Mouse (Mus musculus) kidney, postnatal 10 days (tissue): Measurements from ENCODE around the gene Sh3rf3.

ENCODE experiments used
- DNase-seq: peaks from one replicate; pipeline ENCODE4 v3.0.0; 2021; ENCODE audit warnings: mixed read lengths

The Sh3rf3 gene

GRCm38 (mm10) chr10:58813081-58813800 is at the start of gene Sh3rf3:
Sh3rf3 (plus strand) TSS chr10:58813359.
- peak; percentile 48 for DNase-seq

DNA sequence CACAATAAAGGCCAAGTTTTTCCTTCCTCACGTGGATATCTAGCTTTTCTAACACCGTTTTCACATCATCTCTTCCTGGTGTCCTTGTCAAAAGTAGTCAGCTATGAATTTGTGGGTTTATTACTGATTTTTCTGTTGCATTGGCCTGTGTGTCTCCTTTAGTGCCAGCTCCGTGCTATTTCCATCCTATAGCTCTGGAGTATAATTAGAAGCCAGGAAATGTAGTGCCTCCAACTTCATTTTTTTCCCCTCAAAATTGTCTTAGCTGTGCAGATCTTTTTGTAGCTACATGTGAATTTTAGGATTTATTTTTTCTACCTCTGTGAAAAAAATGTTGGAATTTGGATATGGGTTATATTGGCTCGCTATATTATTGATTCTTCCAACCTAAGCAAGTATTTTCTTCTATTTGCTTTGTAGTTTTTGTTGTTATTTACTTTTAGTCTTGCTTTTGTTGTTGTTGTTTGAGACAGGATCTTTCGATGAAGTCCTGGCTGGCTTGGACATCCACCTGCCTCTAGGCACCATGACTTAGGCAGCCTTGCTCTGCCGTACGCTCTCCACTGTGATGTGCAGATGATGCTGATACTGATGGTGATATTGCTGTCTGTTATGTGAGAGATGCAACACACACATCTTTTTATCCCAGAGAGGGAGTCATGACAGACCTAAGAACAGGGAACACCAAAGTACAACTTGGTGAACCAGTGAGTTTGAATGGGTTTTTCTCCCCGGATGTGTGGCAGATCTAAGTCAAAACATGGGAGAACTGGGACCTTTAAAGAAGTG is 24.5 kb upstream of the Sh3rf3 start:
- no peak for DNase-seq

DNA sequence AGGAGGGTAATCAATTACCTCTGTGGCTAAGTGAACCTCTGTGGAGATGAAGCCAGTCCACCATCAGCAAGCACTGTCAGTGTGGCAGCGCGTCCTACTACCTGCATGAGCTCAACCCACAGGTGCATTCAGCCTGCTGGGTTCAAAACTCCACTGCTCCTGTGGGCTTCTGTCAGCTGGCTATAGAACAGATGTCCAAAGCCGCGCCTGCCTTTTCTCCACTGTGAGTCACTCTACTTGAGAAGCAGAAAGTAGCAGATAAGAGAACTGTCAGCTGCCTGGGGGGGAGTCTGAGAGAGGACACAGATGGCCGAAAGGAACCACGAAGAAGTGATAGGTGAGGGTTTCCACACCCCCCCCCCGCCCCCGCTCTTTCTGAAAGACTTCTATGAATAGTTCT is 15.6 kb upstream of the Sh3rf3 start:
- DNase-seq: no peak

DNA sequence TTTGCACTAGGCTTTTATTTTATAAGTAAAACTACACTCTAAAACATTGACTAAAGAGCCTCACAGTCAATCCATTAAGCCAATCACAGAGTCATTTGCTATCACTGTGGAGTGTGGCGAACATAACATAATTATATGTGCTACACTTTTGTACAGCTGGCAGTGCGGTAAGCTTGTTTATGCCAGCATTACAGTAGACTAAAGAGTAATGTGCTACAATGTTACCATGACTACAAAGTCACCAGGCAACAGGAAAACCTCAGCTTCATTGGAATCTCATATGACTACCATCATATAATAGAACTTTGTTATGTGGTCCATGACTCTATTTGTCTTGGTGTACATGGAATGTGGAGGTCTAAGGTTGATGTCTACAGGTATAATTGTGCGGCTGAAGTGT is 15.0 kb upstream of the Sh3rf3 start:
- DNase-seq: no peak

DNA sequence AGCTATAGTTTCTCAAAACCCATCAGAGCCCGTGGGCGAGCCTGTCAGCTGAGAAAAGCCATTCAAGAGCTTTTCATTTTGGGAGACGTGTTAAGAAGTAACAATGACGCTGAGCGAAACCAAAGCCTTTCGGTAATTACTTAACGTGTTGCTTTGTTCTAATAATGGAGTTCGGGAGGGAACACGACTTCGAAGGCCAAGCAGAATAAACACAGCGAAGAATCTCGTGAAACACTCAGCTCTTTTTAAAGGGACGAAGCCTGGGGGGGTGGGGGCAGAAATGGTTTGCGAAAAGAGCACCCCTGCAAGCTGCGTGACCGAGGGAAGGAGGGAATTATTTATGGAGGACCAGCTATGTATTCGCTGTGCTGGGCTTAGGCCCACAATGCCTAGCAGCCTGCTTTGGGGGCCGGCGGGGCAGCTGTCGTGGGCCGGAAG is 12.1 kb upstream of the Sh3rf3 start:
- no peak for DNase-seq

GRCm38 (mm10) chr10:58802391-58802790 is 10.8 kb upstream of the Sh3rf3 start:
- no peak for DNase-seq

DNA sequence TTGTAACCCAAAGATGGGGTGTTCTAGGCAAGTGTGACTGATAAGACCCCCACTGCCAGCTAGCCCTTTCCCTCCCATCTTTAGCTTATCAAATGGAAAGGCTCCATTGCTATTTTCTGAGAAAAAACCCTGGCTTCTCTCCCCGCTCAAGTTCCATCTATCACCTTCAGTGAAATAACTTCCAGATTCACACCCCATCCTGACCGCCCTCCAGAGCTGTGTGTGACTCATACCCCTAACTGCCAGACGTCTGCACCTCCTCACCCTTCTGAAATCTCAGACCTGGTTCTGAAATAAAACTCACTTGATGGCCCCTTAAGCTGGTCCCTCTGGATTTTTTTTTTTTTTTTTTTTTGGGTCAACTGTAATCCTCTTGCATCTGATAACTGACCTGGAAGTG is 5.2 kb upstream of the Sh3rf3 start:
- no peak for DNase-seq

GRCm38 (mm10) chr10:58810181-58810580 is 3.0 kb upstream of the Sh3rf3 start:
- no peak for DNase-seq

DNA sequence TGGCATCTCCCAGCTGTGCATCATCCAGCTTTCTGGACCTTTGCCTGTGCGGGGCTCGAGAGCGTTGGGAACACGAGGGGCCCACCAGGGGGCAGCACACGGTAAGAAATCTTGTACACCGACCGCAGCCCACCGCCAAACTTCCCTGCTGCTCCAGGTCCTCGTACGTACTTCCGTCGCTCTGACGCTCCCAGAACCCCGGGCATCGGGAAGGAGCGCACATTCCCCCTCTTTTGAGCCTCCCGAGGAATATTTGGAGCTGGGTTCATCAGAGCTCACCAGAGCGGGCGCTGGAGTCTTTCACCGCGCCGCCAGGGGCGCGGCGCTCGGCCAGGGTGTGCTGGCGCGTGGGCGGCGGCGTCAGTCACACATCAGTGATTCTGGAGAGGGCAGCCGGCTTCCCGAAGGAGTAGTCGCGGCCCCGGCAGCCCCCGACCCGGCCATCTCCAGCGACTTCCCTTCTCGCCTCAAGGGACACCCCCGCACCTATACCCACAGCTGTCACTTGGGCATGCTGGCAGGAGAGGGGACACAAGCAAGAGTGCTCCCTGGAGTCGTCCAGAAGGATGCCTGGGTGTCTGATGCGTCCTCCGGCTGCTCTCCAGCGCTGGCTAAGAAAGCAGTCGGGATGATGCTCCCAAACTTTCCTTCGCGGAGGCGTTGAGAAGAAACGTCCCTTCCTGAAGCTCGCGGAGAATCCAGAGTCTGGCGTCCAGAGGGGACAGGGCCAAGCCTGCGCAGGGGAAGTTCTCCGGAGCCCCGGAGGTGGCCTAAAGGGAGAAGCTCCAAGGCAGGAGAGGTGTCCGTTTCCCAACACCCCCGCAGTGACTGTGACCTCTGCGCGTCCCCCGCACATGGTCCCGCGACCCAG is 714 bp upstream of the Sh3rf3 start:
- peak; percentile 91 for DNase-seq

DNA sequence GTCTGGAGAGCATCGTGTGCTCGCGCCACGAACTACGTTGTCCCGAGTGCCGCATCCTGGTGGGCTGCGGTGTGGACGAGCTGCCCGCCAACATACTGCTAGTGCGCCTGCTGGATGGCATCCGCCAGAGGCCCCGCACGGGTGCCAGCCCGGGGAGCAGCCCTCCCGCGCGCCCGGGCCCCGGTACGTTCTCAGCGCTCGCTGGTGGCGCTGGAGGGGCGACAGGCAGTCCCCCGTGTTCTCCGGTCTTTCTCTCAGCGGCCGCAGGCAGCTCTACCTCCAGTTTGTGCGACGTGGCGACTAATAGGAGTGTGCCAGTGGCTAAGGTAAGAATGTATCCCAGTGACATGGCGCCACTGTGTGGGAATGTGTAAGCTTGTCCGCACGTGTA is 637 bp downstream of the Sh3rf3 start:
- DNase-seq: peak; percentile 9

DNA sequence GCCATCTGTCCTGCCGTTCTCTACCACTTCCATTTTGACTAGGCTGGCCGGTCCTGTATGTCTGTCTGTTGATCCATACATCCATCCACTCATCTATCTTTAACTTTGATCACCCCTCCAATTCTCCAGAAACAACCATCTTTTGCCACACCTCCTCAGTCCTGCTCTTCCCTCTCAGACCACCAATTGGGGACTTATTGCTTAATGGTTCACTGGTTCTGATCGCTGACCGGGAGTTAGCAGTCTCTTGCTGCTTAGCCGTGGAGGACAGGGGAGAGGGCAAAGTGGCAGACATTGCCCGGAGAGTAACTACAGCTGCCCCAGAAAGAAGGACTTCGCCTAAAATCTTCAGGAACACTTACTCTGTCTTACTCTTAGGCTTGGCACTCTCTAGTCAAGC is 1.3 kb downstream of the Sh3rf3 start:
- no peak for DNase-seq

DNA sequence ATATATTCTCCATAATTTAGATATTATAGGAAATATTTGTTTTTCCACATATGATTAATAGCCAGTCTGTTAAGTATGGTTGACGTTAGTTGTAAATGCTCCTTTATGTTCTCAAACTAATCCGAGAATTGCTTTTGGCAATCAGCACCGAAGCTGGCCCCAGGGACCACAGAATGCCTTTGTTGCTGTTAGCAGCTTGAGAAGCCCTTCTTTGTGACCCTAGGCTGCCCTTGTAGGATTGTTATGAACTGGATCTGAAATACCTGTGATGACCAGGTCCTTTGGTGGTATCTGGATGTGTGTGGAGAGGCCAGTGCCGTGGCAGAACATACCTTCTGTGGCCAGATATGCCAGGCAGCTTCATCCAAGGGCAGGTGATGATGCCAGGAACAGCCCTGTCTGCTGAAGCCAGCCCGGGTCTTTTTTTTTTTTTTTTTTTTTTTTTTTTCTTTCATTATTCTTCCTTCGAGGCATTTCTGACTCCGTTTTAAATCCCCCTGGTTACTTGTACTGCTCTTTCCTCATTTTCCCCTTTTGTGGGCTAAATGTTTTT is 10.9 kb downstream of the Sh3rf3 start:
- DNase-seq: no peak

DNA sequence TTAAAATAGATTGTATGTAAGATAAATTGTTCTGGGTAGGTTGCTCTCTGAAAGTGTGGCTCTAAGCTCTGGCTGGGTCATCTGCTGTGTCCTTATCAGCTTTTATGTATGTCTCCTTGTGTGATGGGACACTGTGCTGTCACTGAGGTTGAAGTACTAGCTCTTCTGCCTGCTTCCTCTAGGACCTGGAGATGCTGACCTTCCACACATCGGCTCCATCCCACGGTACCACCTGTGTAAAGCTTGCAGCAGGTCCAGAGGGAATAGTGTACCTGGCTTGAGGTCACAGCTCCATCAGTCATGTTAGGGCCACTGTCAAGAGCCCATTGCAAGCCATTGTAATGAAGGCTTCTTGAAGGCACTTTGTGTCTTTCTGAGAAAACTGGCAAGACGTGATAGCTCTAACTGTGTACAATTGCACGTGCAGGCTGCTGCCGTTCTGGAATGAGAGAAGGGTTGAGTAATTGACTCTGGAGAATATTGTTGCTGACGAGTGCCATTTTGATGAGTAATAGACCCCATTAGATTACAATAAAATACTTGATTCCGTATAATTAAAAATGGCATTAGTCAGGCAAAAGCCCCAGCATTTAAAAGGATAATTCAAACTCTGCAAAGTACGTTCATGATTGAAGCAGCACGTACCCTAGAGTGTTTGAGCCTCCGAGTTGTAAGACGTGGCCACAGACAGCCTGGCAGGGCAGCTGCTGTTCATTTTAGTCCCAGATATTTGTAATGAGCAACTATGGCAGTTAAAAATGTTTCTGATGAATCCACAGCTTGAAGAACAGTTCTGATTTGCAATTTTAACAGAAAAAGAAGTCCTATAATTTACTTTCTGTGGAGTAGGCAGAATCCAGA is 16.3 kb downstream of the Sh3rf3 start:
- no peak for DNase-seq

GRCm38 (mm10) chr10:58833146-58833545 is 20.0 kb downstream of the Sh3rf3 start:
- no peak for DNase-seq

DNA sequence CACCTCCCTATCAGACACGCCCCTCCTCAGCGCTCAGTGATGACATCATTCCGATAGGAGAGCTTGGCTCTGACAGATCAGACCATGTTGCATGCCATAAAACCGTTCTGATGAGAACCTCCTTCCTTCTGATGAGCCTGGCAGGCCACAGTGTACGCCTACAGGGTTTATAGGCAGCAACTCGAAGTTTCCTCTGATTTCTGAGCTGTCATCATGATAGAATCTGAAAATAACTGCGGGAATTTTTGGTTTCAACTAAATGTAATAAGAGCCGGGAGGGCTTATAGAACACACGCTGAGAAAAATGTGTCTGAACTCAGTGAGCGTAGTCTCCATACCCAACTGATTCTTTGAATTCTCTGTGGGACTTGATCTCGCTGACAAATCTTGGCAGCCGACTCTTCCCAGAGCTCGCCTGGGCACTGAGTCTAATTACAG is 20.6 kb downstream of the Sh3rf3 start:
- DNase-seq: no peak

DNA sequence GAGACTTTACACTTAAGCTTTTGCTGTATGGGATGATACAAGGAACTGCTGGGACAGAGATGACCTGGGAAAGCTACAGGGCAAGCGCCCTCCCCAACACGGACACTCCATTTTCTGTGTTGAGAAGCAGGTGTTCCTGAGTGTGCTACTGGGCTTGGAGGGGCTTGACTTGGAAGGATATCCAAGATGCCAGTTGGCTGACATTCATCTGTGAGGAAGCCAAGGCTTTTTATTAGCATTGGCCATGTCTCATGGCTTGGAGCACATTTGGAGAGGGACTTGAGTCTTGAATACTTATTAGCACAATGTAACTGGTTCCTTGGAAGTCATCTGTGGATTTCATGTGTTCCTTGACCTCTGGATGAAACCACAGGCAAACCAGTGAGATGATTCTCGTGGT is 23.2 kb downstream of the Sh3rf3 start:
- no peak for DNase-seq

- no peak for DNase-seq
These were observed 24.3 kb downstream of the Sh3rf3 start for GRCm38 (mm10) chr10:58837504-58837903.

DNA sequence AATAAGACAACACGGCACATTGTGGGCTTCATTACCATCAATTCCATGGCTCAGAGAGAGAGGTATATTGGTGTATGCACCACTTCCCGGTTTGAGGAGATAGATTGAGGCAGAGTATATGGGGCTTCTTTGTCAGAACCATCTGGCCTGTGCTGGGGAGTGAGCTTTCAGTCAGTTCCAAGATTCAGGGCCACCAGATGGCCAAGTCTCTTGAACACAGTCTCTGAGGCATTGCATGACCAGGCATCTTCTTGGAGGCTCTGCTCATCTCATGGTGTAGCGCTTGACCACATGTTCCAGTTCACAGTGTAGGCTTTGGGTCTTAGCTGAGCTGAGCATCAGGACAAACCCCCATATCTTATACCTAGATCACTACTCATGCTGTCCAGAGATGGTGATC is 28.8 kb downstream of the Sh3rf3 start:
- DNase-seq: no peak

DNA sequence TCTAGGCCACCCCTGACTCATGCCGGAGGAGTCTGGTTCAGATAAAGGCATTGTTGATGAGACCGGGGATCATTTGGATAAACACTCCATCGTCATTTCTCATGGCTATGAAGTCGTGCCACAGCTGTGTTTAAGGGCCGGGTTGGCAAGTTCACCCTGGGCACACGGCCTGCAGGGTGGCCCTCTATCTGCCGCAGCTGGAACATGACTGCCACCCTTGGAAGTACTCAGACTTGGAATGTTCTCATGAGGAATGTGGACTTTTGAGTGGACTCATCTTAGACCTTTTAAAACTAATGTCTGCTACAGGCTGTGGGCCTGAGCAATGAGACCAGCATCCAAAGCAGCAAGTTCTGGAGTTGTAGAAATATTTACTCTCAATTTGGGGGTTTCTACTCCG is 29.9 kb downstream of the Sh3rf3 start:
- no peak for DNase-seq

GRCm38 (mm10) chr10:58848127-58848526 is 35.0 kb downstream of the Sh3rf3 start:
- DNase-seq: no peak

- DNase-seq: no peak
These were observed 35.4 kb downstream of the Sh3rf3 start for GRCm38 (mm10) chr10:58848536-58848935.
